Mouse (Mus musculus): ENCODE data around the gene Neurod1.

The Neurod1 gene

DNA sequence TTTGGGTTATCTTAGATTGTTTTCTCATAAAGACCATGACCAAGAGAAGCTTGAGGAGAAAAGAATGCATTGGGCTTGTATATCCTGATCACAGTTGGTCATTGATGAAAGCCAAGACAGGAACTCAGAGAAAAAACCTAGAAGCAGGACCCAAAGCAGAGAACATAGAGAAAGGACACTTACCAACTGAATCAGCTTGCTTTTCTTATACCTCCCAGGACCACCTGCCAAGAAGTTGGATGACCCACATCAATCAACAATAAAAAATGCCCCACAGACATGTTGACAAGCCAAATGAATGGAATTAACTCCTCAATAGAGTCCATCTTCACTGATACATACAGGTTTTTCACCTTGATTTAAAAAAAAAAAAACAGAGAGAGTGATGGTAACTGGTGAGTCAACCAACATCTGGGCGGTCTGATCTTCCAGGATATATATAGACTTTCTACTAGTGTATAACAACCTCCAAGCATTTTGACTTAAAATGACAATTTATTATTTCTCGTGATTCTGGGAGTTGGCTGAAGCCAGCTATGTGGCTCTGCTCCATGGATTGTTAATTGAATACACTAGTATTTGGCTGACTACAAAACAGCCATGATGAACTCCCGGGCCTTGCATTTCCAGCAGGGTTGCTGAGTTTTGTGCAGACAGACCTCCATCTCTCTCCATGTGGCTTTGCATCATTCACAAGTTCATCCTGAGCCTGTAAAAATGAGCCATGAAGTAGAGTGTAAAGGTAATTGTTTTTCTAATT is 12.5 kb downstream of the Neurod1 start:
- in situ Hi-C loops (cut with MseI, MboI) = no loop called here

DNA sequence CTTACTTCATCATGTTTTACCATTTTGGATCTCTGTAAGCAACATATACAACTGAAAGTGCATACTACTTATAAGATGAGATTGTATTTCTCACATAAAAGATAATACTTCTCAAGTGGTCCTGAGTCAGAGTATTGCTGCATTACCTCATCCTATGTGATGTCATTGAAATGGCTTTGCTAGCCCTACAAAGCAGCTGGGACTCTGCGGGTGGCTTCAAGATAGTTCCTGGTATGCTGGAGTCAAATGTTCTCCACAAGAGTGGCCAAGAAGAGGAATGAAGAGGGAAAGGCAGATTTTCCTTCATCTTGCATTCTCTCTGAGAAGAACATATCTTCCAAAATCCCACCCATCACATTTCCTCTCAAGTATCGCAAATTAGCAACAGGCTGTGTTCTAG is 13.2 kb downstream of the Neurod1 start:
- in situ Hi-C loops (cut with MseI, MboI) = no loop called here

DNA sequence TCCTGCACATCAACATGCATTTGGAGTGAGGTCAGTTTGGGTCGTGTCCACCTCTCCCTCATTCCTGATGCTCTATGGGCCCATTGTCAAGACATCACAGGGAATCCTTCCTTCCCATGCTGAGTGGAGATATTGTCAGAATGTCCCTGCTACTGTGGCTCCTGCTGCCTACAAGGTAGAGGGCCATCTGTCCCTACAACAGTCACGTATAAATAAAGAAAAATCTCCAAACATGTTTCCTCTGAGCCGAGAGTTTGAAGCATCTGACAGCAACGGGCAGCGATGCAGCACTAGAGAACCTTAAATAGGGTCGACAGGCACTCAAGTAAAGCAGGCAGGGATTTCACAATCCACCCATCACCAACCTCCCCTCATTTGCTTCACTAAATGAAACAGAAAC is 13.6 kb downstream of the Neurod1 start:
- in situ Hi-C loops (cut with MseI, MboI) = no loop called here

DNA sequence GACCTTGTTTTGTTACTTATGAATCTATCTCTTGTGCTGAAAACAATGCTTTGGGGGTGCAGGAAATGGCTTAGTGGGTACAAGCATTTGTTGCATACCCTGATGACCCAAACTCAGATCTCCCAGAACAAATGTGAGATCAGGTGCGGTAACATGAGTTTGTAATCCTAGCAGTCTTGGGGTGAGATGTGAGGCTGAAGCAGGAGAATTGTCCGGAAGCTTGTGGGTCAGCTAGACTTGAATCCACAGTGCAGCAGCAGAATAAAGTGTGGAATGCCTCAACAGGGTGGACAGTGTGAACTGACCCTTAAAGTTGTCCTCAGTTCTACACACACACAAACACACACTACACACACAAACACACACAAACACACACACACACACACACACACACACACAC is 14.3 kb downstream of the Neurod1 start:
- in situ Hi-C loops (cut with MseI, MboI) = no loop called here

DNA sequence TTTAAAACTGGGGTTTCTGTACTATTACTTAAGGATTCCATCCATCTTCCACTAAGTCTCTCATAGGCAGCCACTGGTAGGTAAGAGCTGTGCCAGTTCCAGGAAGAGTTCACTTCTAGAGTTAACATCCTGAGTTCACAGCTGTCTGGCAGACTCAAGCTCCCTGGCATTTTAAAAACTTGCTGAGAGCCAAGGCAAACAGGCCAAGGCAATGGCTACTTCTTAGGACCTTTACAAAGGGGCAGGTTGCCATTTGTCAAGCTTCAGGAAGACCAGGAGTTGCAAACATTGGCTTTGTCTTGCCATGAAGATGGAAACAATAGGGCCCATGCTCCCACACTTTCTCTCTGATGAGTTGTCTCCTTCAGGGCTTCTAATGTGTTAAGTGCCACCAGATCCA is 26.5 kb downstream of the Neurod1 start:
- in situ Hi-C loops (cut with MseI, MboI) = no loop called here

DNA sequence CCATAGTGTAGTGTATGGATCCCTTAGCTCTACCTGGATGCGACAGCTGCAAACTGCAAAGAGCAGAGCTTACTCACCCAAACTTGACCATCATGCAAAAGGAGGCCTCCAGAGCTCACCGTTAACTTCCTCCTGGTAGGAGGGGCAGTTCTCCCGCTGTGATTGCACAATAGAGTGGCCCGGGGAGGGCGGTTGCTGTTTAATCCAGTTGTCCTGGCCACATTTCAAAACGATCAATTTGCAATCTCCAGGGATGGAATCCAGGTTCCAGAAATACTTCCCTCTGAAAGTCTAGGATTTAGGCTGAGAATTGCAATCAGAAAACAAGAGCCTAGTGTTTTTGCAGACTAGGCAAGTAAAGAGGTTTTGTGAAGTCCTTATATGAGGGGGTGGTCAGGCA is 26.9 kb downstream of the Neurod1 start:
- in situ Hi-C loops (cut with MseI, MboI) = no loop called here

DNA sequence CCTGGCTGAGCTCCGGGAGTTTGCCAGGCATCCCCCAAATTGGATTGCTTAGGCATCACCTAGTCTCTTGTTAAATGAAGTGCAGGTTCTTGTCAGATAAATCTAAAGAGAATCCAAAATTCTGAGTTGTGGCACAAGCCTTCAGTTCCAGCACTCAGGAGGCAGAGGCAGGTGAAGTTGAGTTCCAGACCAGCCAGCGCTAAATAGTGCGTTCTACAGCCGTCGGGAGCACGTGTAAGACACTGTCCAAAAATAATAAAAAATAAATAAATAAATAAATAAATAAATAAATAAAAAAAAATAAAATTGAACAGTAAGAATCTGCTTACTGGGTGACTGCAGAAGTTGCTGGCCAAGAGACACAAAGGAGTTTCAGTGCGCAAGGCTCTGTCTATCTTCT is 27.4 kb downstream of the Neurod1 start:
- in situ Hi-C loops (cut with MseI, MboI) = no loop called here

DNA sequence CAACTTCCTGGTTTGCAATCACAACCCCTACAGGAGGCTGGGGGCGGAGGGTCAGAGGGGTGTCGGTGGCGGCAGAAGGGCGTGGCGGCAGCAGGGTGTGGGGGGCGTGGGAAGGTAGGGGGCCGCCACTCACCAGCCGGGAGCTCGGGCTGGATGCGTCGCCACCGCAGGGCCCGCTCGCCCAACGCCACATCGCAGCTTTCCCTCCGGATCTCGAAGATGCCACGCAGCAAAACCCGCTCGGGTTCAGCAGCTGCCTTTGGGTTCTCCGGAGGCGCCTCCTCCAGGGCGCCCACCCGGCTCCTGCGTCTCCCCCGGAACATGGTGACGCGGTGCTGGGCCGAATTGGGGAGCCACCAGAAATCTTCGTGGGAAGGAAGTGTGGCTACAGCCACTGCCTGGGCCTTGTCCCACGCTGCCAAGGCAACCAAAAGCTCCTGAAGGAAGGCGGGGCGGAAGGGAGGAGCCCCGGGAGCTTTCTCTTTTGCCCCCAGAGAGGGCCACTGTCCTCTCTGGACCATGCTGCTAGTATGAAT is 27.9 kb downstream of the Neurod1 start:
- in situ Hi-C loops (cut with MseI, MboI) = no loop called here

DNA sequence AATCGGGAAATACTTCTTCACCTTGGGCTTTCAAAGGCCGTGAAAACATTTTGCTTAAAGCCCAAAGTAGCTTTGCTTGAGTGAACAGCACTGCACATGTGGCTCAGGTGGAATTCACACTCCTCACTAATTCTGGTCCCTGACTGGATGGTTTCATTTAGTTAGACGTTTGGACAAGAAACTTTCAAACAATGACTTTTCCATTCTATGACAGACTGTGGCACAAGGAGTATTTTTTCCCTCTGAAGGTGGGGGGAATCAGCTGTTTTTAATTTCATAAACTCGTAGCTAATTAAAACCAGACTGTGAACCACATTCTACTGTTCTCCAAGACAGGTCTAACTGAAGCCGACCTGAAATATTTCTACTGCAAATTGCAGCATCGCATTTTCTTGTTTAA is 28.5 kb downstream of the Neurod1 start:
- in situ Hi-C loops (cut with MseI, MboI) = no loop called here

DNA sequence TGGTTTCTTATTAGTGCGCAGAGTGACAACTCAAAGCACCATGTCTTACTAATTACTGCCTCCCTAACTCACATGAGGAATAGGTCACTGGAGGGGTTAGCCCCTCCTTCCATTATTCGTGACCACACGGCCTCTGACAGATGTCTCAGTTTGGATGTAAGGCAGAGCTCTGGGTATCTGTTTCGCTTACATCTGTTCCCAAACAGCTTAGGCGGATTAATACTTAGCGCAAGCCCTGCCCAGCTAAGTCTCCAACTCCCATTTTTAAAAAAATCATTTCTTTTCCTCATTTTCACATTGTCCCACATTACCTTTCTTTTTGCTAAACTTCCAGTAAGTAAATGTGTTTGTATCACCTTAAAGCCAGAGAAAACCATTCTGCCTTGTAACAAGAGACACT is 34.9 kb downstream of the Neurod1 start:
- in situ Hi-C loops (cut with MseI, MboI) = no loop called here

DNA sequence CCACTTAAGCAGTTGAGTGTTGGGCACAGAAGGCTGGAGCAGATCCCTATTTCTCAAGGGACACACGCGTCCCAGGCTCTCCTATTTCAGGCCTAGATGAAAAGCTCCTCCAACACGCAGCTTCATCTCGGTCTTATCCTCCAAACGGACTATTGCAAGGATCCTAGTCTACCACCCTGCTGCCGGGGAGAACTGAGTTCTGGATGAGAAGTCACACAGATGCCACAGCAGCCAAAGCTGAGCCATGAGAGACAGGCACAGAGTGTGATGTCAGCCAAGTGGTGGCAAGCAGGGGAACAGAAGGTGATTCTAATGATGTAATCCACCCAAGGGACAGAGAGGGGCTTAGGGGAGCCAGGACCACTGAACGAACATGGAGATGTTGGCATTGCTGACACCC is 42.0 kb downstream of the Neurod1 start:
- in situ Hi-C loops (cut with MseI, MboI) = no loop called here

DNA sequence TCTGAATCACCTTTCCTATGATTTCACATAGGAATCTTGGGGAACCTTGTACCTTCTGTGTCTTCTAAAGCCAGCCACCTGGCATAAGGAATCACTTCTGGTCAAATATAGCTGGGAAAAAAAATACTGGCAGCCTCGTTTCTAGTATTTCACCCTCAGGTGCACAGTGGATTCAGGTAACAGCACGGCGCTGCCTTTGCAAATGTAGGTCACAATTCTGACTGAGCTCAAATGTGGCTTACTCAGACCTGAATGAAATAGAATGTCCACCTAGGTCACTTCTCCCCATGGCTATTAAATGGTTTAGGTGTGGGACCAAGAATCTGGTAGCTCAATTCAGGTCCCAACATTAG is 45.7 kb downstream of the Neurod1 start:
- in situ Hi-C loops (cut with MseI, MboI) = no loop called here

DNA sequence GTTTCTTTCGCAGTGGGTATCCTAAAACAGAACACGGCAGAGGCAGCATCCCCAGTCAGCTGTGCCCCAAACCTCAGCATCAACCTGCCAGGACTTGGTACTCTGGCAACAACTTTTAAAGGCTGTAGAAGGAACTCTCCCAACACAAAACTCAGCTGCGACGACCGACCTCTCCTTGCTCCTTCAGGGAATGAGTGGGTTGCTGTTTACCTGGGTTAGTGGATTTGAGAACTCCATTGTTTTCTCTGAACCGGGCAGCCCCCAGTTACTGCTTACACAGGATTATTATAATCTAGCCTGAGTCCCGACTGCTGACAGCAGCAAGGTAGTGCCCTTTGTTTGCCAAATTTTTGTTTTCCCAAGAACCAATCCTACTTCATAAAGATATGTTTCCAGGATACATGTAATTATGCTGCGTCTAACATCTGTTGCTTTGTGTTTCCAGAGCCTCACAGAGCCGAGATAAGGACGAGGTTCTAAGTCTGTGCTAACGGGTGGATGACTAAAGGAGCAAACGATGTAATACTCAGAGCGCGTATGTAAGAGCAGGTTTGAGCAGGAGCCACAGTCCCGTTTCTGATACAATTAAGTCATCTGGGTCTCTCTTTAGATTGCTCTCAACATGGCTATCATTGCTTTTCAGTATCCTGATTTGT is 46.2 kb downstream of the Neurod1 start:
- in situ Hi-C loops (cut with MseI, MboI) = no loop called here

DNA sequence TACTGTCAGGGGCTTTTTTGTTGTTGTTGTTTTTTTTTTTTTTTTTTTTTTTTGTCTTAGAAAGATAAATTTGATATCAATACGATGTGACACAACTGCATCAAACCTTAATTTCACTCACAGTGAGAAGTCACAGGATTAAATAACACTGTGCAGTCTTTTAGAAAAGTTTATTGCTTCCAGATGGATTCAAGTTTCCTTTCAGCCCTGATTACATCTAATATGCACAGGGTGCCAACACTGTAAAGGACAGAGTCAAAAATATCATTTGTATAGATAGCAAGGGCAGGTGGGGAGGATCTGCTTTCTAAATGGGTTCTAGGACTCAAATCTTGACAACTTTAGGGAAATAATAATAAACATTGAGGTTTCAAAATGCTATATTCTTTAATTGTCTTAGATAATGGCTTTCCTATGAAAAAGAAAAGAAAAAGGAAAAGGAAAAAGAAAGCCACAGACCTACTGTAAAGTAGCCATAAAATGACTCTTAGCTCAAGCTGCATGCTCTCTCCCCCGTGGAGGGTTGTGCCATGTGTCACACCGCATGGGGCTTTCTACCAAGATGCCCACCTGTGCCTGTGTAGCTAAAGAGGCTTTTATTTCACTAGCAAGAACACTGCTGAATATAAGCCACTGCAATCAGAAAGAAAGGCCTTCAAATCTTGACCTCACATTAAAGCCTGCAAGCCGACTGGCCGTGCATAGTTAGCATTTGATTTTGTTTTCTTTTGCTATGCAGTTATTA is 50.7 kb downstream of the Neurod1 start:
- in situ Hi-C loops (cut with MseI, MboI) = no loop called here
